17 mouse cellular contexts compared by ENCODE assay signal in genomic region chr10:118679507-118679906, GRCm38 (mm10).
"Had no signal": no experiment of that assay in that cellular context is flagged by ENCODE, and none has a peak within 500 bp of the region (broad histone marks: within the 10 kb centered on the region; RNA-seq: fewer than 3 reads in every experiment).

No protein-coding gene starts in this region.

- H3K36me3 ChIP-seq: liver, embryonic 13.5 days; stomach, embryonic 15.5 days had no signal

- H3K9me3 ChIP-seq: liver, embryonic 13.5 days; stomach, embryonic 15.5 days had no signal

- DNase-seq: kidney, adult 2 months; kidney, postnatal 25 days; layer of hippocampus, adult 9-11 months; layer of hippocampus, postnatal 36 days; liver, embryonic 13.5 days; lung, adult 2 months; lung, postnatal 14 days; lung, postnatal 4 days; right cerebral cortex, postnatal 25 days; spleen, adult 18-20 months; thymus, postnatal 25 days had no signal

- H3K4me1 ChIP-seq: liver, embryonic 13.5 days; stomach, embryonic 15.5 days had no signal

- H3K9ac ChIP-seq: liver, embryonic 13.5 days; stomach, embryonic 15.5 days had no signal

- H3K4me2 ChIP-seq: liver, embryonic 13.5 days; stomach, embryonic 15.5 days had no signal

- H3K4me3 ChIP-seq: layer of hippocampus, adult 2 months; left cerebral cortex, adult 2 months; liver, embryonic 13.5 days; myocyte; stomach, embryonic 15.5 days had no signal

- H3K27ac ChIP-seq: kidney, postnatal 0 days; layer of hippocampus, adult 2 months; left cerebral cortex, adult 2 months; liver, embryonic 13.5 days; stomach, embryonic 15.5 days had no signal

- ATAC-seq: intestine, postnatal 0 days had no signal

- H3K27me3 ChIP-seq: liver, embryonic 13.5 days; stomach, embryonic 15.5 days had no signal
